ENCODE assay signal across 28 mouse cellular contexts in the genomic region with DNA sequence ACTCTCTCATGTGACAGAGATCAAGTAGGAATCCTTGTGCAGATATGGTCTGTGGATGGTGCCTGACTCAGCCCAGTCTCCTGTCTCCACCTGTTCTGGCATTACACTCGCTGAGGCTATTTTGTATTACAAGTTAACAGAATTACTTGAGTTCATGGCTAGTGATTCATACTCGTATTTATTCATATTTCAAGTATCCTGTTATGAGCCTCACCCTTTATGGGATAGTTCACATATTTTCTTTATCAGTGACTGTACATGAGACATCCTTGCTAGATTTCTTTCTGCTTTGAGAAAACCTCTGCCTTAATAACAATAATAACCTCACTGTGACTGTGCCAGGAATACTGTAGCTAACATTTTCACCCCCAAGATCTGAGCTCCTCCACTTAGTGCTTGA.
DNase-seq lines count a peak whose midpoint lies in the region; ATAC-seq and TF ChIP-seq lines count a peak whose summit lies in the region.
"Had no signal": no experiment of that assay in that cellular context is flagged by ENCODE, and none has a peak within 500 bp of the region (broad histone marks: within the 10 kb centered on the region; RNA-seq: fewer than 3 reads in every experiment).

No protein-coding gene starts in this region.

- no peak for DNase-seq in heart, adult 9 months (ENCODE audit: low spot score in 2 of 2)
- peak; percentile 72 for DNase-seq in 3T3-L1 (ENCODE audit: low read depth, low spot score)
- no peak for DNase-seq in layer of hippocampus, adult 9-11 months
- DNase-seq: cerebellum, adult 18-20 months; cerebellum, postnatal 10 days; gastrocnemius, postnatal 14 days; heart, postnatal 4 days; layer of hippocampus, postnatal 36 days; left cerebral cortex, postnatal 4 days; lung, adult 18-20 months; lung, postnatal 10 days; right cerebral cortex, adult 18-20 months; thymus, adult 2 months; thymus, postnatal 4 days had no signal

- H3ac ChIP-seq in myocyte (ENCODE audit: control insufficient read depth, insufficient read length): no peak overlapping the region

- H3K36me3 ChIP-seq in heart, embryonic 12.5 days: no peaks in the 10 kb centered on the region
- no peaks in the 10 kb centered on the region for H3K36me3 ChIP-seq in liver, embryonic 16.5 days (ENCODE audit: control insufficient read depth, insufficient read depth)
- H3K36me3 ChIP-seq in liver, embryonic 12.5 days: no peaks in the 10 kb centered on the region
- H3K36me3 ChIP-seq in myocyte (ENCODE audit: control insufficient read depth, insufficient read depth): no peaks in the 10 kb centered on the region
- H3K36me3 ChIP-seq: embryonic facial prominence, embryonic 13.5 days; forebrain, embryonic 12.5 days; hindbrain, embryonic 13.5 days; midbrain, embryonic 15.5 days; neural tube, embryonic 12.5 days had no signal

- ATAC-seq in heart, embryonic 12.5 days (ENCODE audit: insufficient number of reproducible peaks, low FRiP score): no peak
- no peak for ATAC-seq in liver, embryonic 16.5 days (ENCODE audit: low read depth)
- no peak for ATAC-seq in liver, embryonic 12.5 days
- ATAC-seq: activated CD4-positive, CD25-positive, alpha-beta regulatory T cell, adult 4 months; inflammation-experienced regulatory T-cells, adult 6 months; midbrain, embryonic 15.5 days had no signal

- H3K4me1 ChIP-seq in heart, embryonic 12.5 days (replicated peaks): peaks cover 32% of the 10 kb centered on the region
- no peaks in the 10 kb centered on the region; the same call in 1 of the 2 replicates for H3K4me1 ChIP-seq in liver, embryonic 16.5 days (ENCODE audit: control insufficient read depth, low read depth, low read length)
- peaks cover 5% of the 10 kb centered on the region; the same call in 1 of the 2 replicates for H3K4me1 ChIP-seq in liver, embryonic 12.5 days

- no peaks in the 10 kb centered on the region for H3K9me3 ChIP-seq in heart, embryonic 12.5 days (replicated peaks)
- no peaks in the 10 kb centered on the region for H3K9me3 ChIP-seq in liver, embryonic 16.5 days (replicated peaks; ENCODE audit: control insufficient read depth, low read length)
- H3K9me3 ChIP-seq in liver, embryonic 12.5 days (replicated peaks): no peaks in the 10 kb centered on the region
- H3K9me3 ChIP-seq: embryonic facial prominence, embryonic 13.5 days; forebrain, embryonic 12.5 days; hindbrain, embryonic 13.5 days; midbrain, embryonic 15.5 days; neural tube, embryonic 12.5 days had no signal

- TF ChIP-seq POLR2A in myocyte (IDR thresholded peaks at IDR 0.05; ENCODE audit: insufficient read length, low read depth): no peak

- H3K4me2 ChIP-seq in heart, embryonic 12.5 days: no peak overlapping the region
- no peak overlapping the region for H3K4me2 ChIP-seq in liver, embryonic 16.5 days (ENCODE audit: low read depth, low read length)
- H3K4me2 ChIP-seq in liver, embryonic 12.5 days: no peak overlapping the region
- peak overlapping the region; percentile 39 for H3K4me2 ChIP-seq in myocyte (ENCODE audit: low read depth)
- H3K4me2 ChIP-seq: embryonic facial prominence, embryonic 13.5 days; forebrain, embryonic 12.5 days; heart, embryonic 11.5 days; hindbrain, embryonic 13.5 days; midbrain, embryonic 15.5 days; neural tube, embryonic 12.5 days had no signal

- H3K79me2 ChIP-seq in myocyte (ENCODE audit: control insufficient read depth, insufficient read depth): no peaks in the 10 kb centered on the region

- H3K27ac ChIP-seq in heart, embryonic 12.5 days (ENCODE audit: poor library complexity, severe bottlenecking): 0 out of 2 replicates have a peak overlapping the region, but pooled peaks have one; percentile 11
- peak overlapping the region; percentile 60 for H3K27ac ChIP-seq in liver, embryonic 16.5 days (ENCODE audit: low read length)
- no peak overlapping the region for H3K27ac ChIP-seq in liver, embryonic 12.5 days
- H3K27ac ChIP-seq: embryonic facial prominence, embryonic 13.5 days; forebrain, embryonic 12.5 days; hindbrain, embryonic 13.5 days; layer of hippocampus, adult 2 months; midbrain, embryonic 15.5 days; neural tube, embryonic 12.5 days had no signal

- H3K27me3 ChIP-seq in heart, embryonic 12.5 days (replicated peaks): no peaks in the 10 kb centered on the region
- no peaks in the 10 kb centered on the region for H3K27me3 ChIP-seq in liver, embryonic 16.5 days (ENCODE audit: control insufficient read depth, insufficient read depth, low read depth, low read length)
- no peaks in the 10 kb centered on the region for H3K27me3 ChIP-seq in liver, embryonic 12.5 days (replicated peaks)
- no peaks in the 10 kb centered on the region for H3K27me3 ChIP-seq in myocyte (ENCODE audit: control insufficient read depth, insufficient read depth, insufficient read length)
- H3K27me3 ChIP-seq: embryonic facial prominence, embryonic 13.5 days; hindbrain, embryonic 13.5 days; midbrain, embryonic 15.5 days; neural tube, embryonic 12.5 days had no signal

- H3K9ac ChIP-seq in heart, embryonic 12.5 days: no peak overlapping the region
- H3K9ac ChIP-seq in liver, embryonic 16.5 days (ENCODE audit: low read depth, low read length): no peak overlapping the region
- H3K9ac ChIP-seq in liver, embryonic 12.5 days: no peak overlapping the region
- H3K9ac ChIP-seq: embryonic facial prominence, embryonic 13.5 days; forebrain, embryonic 12.5 days; hindbrain, embryonic 13.5 days; midbrain, embryonic 15.5 days; neural tube, embryonic 12.5 days had no signal

- 64% methylated on average over 2 of the region's 2 CpGs for WGBS in heart, embryonic 12.5 days
- WGBS in liver, embryonic 16.5 days (ENCODE audit: insufficient replicate concordance): 52% methylated on average over 2 of the region's 2 CpGs
- WGBS in liver, embryonic 12.5 days (ENCODE audit: insufficient replicate concordance): 50% methylated on average over 2 of the region's 2 CpGs

- no peak overlapping the region for H3K4me3 ChIP-seq in heart, embryonic 12.5 days
- no peak overlapping the region for H3K4me3 ChIP-seq in liver, embryonic 16.5 days (ENCODE audit: low read depth, low read length)
- no peak overlapping the region for H3K4me3 ChIP-seq in liver, embryonic 12.5 days
- no peak overlapping the region for H3K4me3 ChIP-seq in myocyte
- H3K4me3 ChIP-seq: embryonic facial prominence, embryonic 13.5 days; erythroblast, embryonic 14.5 days; forebrain, embryonic 12.5 days; hindbrain, embryonic 13.5 days; layer of hippocampus, adult 2 months; midbrain, embryonic 15.5 days; neural tube, embryonic 12.5 days had no signal

TF ChIP-seq in myocyte, 11 proteins besides CTCF, POLR2A, EP300 and RAD21:
- TF ChIP-seq CEBPB (IDR thresholded peaks at IDR 0.05; ENCODE audit: insufficient read depth, poor library complexity, severe bottlenecking) (no peak), E2F4 (IDR thresholded peaks at IDR 0.05; ENCODE audit: insufficient read depth) (no peak), USF1 (IDR thresholded peaks at IDR 0.05; ENCODE audit: low read depth) (no peak), SRF (IDR thresholded peaks at IDR 0.05; ENCODE audit: control insufficient read depth, insufficient read length, low read depth) (no peak), POLR2AphosphoS2 (IDR thresholded peaks at IDR 0.05; ENCODE audit: insufficient read length, low read depth) (no peak), REST (IDR thresholded peaks at IDR 0.05; ENCODE audit: insufficient read depth, insufficient read length) (no peak), MYOG (IDR thresholded peaks at IDR 0.05; ENCODE audit: control insufficient read depth in 1 of 3, insufficient read depth in 1 of 3, insufficient read length in 2 of 3, low read depth in 2 of 3) (peak in 1 of 3 experiments; percentile 42), MAX (IDR thresholded peaks at IDR 0.05; ENCODE audit: low read depth) (no peak), MYOD1 (IDR thresholded peaks at IDR 0.05; ENCODE audit: control insufficient read depth in 1 of 3, insufficient read length in 2 of 3, low read depth in 2 of 3) (peak in 2 of 3 experiments; percentile 29 to 33)
